Mouse (Mus musculus): ENCODE data around the gene 4930507D05Rik. TPM values are rescaled to one million over a fixed set of nuclear protein-coding genes. Genes with fewer than 3 reads are reported as not detected.
A peak's percentile ranks its signal among the peaks of the same experiment; 100 is the strongest.

The 4930507D05Rik gene
- 0.35 and 0.87 TPM in 2 replicates for polyA plus RNA-seq (2014; fragmentation: Nextera tagmentation; extraction: Ambion mirVana)

DNA sequence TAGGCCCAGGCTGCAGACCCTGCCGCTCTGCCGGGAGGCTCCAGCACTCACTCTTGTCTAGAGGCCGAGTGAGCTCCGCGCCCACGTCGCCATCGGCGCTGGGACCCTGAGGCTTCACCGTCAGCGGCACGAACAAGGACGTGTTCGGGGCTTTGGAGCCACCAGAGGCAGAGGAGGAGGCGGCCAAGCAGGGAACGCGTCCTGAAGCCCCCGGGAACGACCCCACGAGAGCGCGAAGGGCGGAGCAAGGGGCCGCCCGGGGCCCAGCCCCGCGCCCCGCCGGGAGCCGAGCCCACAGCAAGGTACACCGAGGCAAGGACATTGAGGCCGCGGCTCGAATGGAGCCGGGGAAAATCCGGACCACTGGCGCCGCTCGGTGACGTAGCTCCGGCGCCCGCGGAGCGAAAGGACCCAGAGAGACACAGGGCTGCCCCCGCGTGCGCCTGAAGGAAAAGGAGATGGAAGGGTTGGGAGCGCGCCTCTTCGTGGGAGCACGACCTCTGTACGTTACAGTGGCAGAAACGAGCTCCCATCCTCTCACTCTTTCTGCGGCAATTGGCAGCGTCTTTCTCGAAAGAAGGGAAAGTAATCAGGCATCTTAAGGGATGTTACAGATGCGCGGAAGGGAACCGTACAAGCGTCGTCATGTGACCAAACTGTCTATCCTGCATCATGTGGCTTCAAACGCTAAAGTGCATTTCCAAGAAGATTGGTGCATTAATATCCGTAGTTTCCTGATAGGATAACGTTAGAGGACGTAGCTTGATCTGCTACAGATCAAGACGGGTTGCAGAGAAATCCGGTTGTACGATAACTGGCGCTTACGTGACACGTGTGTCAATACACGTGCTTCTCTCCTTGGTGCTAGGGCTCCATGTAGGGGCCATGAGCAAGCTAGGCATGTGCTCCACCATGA lies at the start of gene 4930507D05Rik, which contains the start of gene Supv3l1:
Gene 4930507D05Rik (plus strand): TSS at position 126 of the 916 bp plus-strand sequence.
Gene Supv3l1 (minus strand): TSS at position 375 of the 916 bp plus-strand sequence.
- Histone ChIP-seq H3K36me3 (ENCODE audit: control insufficient read depth, insufficient read depth, low read length) (no peaks in the 10 kb centered on the region; the same call in 1 of the 2 replicates), H3K4me2 (ENCODE audit: low read depth, low read length, severe bottlenecking) (peak within 1 kb of the TSS; percentile 68), H3K27ac (ENCODE audit: low read depth, low read length) (peak within 1 kb of the TSS; percentile 66; the same call in 1 of the 2 replicates), H3K4me3 (ENCODE audit: low read depth, low read length) (peak within 1 kb of the TSS; percentile 84), H3K4me1 (replicated peaks; ENCODE audit: control insufficient read depth, insufficient read depth, low read length) (peaks cover 12% of the 10 kb centered on the region), H3K9ac (ENCODE audit: low read length) (peak within 1 kb of the TSS; percentile 82), H3K9me3 (ENCODE audit: control insufficient read depth, low read length) (no peaks in the 10 kb centered on the region), H3K27me3 (ENCODE audit: control insufficient read depth, insufficient read depth, low read length) (no peaks in the 10 kb centered on the region)
- peak; percentile 90 for ATAC-seq (replicated peaks; ENCODE audit: low FRiP score)
- peak; percentile 91 for DNase-seq (ENCODE audit: low spot score)
- WGBS = 0% methylated on average over 73 of the region's 73 CpGs

DNA sequence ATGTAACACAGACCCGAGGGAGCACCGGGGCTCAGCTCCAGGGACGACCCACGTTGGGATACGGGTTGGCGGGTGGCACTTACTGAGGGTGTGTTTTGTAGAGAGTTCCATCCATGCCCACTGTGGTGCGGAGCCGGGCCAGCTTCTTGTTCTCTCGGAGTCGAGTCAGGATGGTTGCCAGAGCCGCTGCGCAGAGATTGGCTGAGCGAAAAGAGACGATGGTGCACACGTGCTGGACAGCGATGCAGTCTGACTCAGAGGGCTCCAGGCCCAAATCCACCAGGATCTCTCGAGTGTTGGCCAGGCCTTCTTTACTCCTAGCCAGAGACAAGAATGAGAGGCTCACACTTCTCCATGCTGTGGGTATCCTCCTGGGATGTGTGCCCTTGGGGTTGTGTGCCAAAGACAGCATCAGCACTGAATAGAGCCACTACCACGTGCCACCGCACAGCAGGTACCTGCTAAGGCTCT lies 47.6 kb upstream of the 4930507D05Rik start:
- no peak for DNase-seq (ENCODE audit: low spot score)
- H3K4me2 ChIP-seq (ENCODE audit: low read depth, low read length, severe bottlenecking) = no peak overlapping the region
- H3K27ac ChIP-seq (ENCODE audit: low read depth, low read length) = no peak overlapping the region
- no peak for ATAC-seq (replicated peaks; ENCODE audit: low FRiP score)
- H3K27me3 ChIP-seq (ENCODE audit: control insufficient read depth, insufficient read depth, low read length) = no peaks in the 10 kb centered on the region
- H3K4me1 ChIP-seq (replicated peaks; ENCODE audit: control insufficient read depth, insufficient read depth, low read length) = no peaks in the 10 kb centered on the region
- no peaks in the 10 kb centered on the region for H3K9me3 ChIP-seq (ENCODE audit: control insufficient read depth, low read length)
- H3K9ac ChIP-seq (ENCODE audit: low read length) = no peak overlapping the region
- H3K36me3 ChIP-seq (ENCODE audit: control insufficient read depth, insufficient read depth, low read length) = no peaks in the 10 kb centered on the region
- no peak overlapping the region for H3K4me3 ChIP-seq (ENCODE audit: low read depth, low read length)
- 85% methylated on average over 19 of the region's 19 CpGs for WGBS

DNA sequence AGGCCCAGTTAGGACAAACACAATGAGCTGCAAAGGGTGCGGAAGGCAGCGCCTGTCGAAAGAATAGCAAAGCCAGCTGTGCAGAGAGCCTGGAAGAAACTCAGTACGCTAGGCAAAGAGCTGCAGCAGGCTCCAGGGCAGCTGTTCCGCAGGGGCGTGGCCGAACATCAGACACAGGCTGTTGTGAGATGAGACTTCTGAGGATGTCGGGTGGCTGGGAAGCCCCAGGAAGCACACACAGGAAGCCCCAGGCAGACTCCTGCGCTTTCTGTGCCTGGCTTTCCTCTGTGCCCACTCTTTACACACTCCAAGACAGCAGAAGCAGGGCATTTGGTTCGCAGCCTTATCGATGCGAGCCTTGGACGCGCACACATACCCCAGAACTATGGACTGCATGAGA lies 44.4 kb upstream of the 4930507D05Rik start:
- no peak overlapping the region for H3K27ac ChIP-seq (ENCODE audit: low read depth, low read length)
- no peak overlapping the region for H3K4me3 ChIP-seq (ENCODE audit: low read depth, low read length)
- H3K4me1 ChIP-seq (replicated peaks; ENCODE audit: control insufficient read depth, insufficient read depth, low read length) = no peaks in the 10 kb centered on the region
- H3K36me3 ChIP-seq (ENCODE audit: control insufficient read depth, insufficient read depth, low read length) = no peaks in the 10 kb centered on the region
- ATAC-seq (replicated peaks; ENCODE audit: low FRiP score) (no peak), DNase-seq (ENCODE audit: low spot score) (peak; percentile 57)
- H3K9ac ChIP-seq (ENCODE audit: low read length) = peak overlapping the region; percentile 6; the same call in 1 of the 2 replicates
- no peaks in the 10 kb centered on the region for H3K9me3 ChIP-seq (ENCODE audit: control insufficient read depth, low read length)
- 43% methylated on average over 14 of the region's 14 CpGs for WGBS
- H3K27me3 ChIP-seq (ENCODE audit: control insufficient read depth, insufficient read depth, low read length) = no peaks in the 10 kb centered on the region
- H3K4me2 ChIP-seq (ENCODE audit: low read depth, low read length, severe bottlenecking) = 0 out of 2 replicates have a peak overlapping the region, but pooled peaks have one; percentile 15

DNA sequence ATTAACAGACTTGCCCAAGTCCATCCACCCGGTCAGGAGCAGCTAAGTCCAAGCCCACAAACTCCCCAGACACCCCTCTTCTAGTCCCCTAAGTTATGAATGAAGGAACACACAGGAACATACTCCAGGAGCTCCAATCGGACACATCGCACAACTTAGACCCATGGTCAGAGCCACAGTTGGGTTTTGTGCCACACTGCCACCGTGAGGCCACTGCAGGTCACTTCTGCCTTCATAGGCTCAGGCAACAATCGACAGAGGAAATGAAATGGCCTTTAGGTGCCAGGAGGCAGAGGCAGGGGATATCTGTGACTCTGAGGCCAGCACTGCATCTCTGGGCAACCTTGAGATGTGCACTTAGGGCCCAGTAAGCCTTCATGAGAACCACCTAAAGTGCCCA lies 38.3 kb upstream of the 4930507D05Rik start:
- H3K4me2 ChIP-seq (ENCODE audit: low read depth, low read length, severe bottlenecking) = no peak overlapping the region
- no peaks in the 10 kb centered on the region for H3K27me3 ChIP-seq (ENCODE audit: control insufficient read depth, insufficient read depth, low read length)
- H3K9ac ChIP-seq (ENCODE audit: low read length) = no peak overlapping the region
- ATAC-seq (replicated peaks; ENCODE audit: low FRiP score) (peak; percentile 30; the same call in 1 of the 2 replicates), DNase-seq (ENCODE audit: low spot score) (peak; percentile 83)
- no peaks in the 10 kb centered on the region for H3K9me3 ChIP-seq (ENCODE audit: control insufficient read depth, low read length)
- no peak overlapping the region for H3K4me3 ChIP-seq (ENCODE audit: low read depth, low read length)
- no peak overlapping the region for H3K27ac ChIP-seq (ENCODE audit: low read depth, low read length)
- H3K4me1 ChIP-seq (replicated peaks; ENCODE audit: control insufficient read depth, insufficient read depth, low read length) = no peaks in the 10 kb centered on the region
- WGBS = 17% methylated on average over 5 of the region's 5 CpGs
- no peaks in the 10 kb centered on the region for H3K36me3 ChIP-seq (ENCODE audit: control insufficient read depth, insufficient read depth, low read length)

DNA sequence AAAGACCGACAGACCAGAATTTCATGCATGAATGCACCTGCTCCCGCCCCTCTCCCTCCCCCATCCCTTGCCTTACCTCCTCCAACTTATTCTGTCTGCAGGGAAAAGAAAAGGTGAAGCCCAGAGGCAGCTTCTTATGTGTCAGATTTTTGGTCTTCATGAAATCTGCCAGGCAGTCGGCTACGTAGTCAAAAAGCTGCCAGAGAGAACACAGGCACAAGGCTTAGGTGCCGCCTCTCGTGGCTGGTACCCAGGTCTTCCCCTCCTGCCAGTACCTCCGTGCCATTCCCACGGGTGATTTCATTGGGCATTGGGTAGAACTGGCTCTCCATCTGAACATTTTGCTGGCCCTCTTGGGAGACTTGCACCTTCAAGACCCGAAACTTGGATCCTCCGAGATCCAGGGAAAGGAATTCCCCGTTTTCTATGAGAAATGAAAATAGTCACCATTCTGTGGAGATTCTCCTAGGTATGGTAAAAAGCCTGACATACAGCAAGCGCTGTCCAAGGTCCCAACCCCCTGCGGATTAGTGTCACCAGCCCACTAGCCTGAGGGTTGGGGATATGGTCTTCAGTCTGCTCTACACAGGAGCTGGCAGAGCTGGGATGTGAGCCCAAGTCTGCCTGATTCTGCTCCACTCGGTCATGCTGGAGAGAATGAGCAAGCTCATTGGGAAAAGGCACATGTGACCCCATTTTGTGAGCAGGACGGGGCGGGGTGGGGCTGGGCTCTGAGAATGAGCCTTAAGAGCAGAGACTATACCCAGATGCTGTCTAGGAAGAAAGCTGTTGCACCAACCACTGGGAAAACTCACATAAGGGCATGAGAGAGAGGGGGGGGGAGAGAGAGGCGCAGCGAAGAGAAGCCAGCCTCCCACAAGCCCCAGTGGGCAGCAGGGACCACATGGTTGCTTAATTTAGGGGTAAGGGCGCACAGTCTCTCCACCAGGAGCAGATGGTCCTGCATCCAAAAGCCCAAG lies 37.6 kb upstream of the 4930507D05Rik start:
- no peaks in the 10 kb centered on the region for H3K9me3 ChIP-seq (ENCODE audit: control insufficient read depth, low read length)
- no peak for DNase-seq (ENCODE audit: low spot score)
- no peaks in the 10 kb centered on the region for H3K4me1 ChIP-seq (replicated peaks; ENCODE audit: control insufficient read depth, insufficient read depth, low read length)
- no peak overlapping the region for H3K4me2 ChIP-seq (ENCODE audit: low read depth, low read length, severe bottlenecking)
- no peaks in the 10 kb centered on the region for H3K27me3 ChIP-seq (ENCODE audit: control insufficient read depth, insufficient read depth, low read length)
- no peaks in the 10 kb centered on the region for H3K36me3 ChIP-seq (ENCODE audit: control insufficient read depth, insufficient read depth, low read length)
- no peak overlapping the region for H3K9ac ChIP-seq (ENCODE audit: low read length)
- no peak for ATAC-seq (replicated peaks; ENCODE audit: low FRiP score)
- H3K27ac ChIP-seq (ENCODE audit: low read depth, low read length) = no peak overlapping the region
- 70% methylated on average over 19 of the region's 19 CpGs for WGBS
- no peak overlapping the region for H3K4me3 ChIP-seq (ENCODE audit: low read depth, low read length)

DNA sequence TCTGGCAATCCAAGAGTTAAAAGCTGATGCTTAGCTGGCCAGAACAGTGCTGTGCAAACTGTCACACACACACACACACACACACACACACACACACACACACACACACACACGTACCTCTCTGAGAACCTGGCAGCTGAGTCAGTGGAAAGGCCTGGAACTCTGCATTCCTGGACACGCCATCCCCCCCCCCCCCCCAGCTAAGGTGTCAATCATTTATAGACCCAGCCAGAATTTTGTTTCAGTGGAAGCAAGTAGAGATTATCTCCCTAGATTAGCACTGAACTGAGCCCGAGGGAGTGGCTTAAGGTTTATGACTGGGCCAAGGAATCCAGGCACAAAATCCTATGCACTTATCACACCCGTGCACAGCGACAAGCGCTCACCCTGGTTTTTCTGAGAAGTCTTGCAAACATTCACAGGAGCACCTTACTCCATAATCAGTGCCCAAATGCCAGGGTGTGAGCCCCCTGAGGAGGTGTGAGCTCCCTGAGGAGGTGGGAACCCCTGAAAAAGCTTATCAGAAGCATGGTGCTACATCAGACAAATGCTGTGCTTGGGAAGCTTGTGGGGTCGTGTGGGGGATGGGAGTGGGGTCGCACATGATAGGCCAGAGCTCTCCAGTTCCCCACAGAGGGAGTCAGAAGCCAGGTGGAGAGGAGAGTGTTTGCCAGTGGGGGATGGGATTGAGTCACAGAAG lies 36.2 kb upstream of the 4930507D05Rik start:
- no peak overlapping the region for H3K4me3 ChIP-seq (ENCODE audit: low read depth, low read length)
- no peak overlapping the region for H3K27ac ChIP-seq (ENCODE audit: low read depth, low read length)
- DNase-seq (ENCODE audit: low spot score) (no peak), ATAC-seq (replicated peaks; ENCODE audit: low FRiP score) (no peak)
- H3K9me3 ChIP-seq (ENCODE audit: control insufficient read depth, low read length) = no peaks in the 10 kb centered on the region
- H3K4me1 ChIP-seq (replicated peaks; ENCODE audit: control insufficient read depth, insufficient read depth, low read length) = no peaks in the 10 kb centered on the region
- no peak overlapping the region for H3K4me2 ChIP-seq (ENCODE audit: low read depth, low read length, severe bottlenecking)
- H3K36me3 ChIP-seq (ENCODE audit: control insufficient read depth, insufficient read depth, low read length) = no peaks in the 10 kb centered on the region
- no peaks in the 10 kb centered on the region for H3K27me3 ChIP-seq (ENCODE audit: control insufficient read depth, insufficient read depth, low read length)
- WGBS = 49% methylated on average over 8 of the region's 8 CpGs
- no peak overlapping the region for H3K9ac ChIP-seq (ENCODE audit: low read length)

DNA sequence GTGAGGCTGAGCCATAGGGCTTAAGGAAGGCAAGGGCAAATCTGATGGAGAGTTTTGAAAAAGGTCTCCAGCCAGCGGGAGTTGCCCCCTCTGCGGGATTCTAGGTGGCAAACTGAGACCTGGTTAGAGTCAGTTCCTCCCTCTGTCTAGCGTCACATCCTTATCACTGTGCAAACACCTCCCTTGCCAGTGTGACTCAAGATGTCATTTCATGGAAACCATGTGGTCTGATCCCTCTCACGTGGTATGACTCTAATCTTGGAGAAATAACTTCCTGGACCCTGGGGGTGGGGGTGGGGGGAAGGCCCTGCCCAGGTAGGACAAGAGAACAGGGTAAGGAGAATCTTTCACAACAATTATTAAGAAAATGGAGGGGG lies 35.7 kb upstream of the 4930507D05Rik start:
- H3K9me3 ChIP-seq (ENCODE audit: control insufficient read depth, low read length) = no peaks in the 10 kb centered on the region
- no peaks in the 10 kb centered on the region for H3K36me3 ChIP-seq (ENCODE audit: control insufficient read depth, insufficient read depth, low read length)
- no peak overlapping the region for H3K4me3 ChIP-seq (ENCODE audit: low read depth, low read length)
- no peak overlapping the region for H3K27ac ChIP-seq (ENCODE audit: low read depth, low read length)
- H3K27me3 ChIP-seq (ENCODE audit: control insufficient read depth, insufficient read depth, low read length) = no peaks in the 10 kb centered on the region
- DNase-seq (ENCODE audit: low spot score) = no peak
- WGBS = 54% methylated on average over 4 of the region's 4 CpGs
- H3K4me2 ChIP-seq (ENCODE audit: low read depth, low read length, severe bottlenecking) = no peak overlapping the region
- no peak overlapping the region for H3K9ac ChIP-seq (ENCODE audit: low read length)
- ATAC-seq (replicated peaks; ENCODE audit: low FRiP score) = no peak
- no peaks in the 10 kb centered on the region for H3K4me1 ChIP-seq (replicated peaks; ENCODE audit: control insufficient read depth, insufficient read depth, low read length)
